Mouse (Mus musculus) thymus, adult 18-20 months (tissue): Measurements from ENCODE around the gene Ccnk.

Source experiments
- DNase-seq, 2 experiments: peaks; one replicate each; pipeline ENCODE4 v3.0.0; 2022; ENCODE audit warnings: mixed read lengths in 2 of 2

Ccnk gene

GRCm38 (mm10) chr12:108225781-108226180, 46.4 kb downstream of the Ccnk start:
- DNase-seq = no peak

- no peak for DNase-seq
These were observed 46.8 kb downstream of the Ccnk start for GRCm38 (mm10) chr12:108226216-108226615.

DNA sequence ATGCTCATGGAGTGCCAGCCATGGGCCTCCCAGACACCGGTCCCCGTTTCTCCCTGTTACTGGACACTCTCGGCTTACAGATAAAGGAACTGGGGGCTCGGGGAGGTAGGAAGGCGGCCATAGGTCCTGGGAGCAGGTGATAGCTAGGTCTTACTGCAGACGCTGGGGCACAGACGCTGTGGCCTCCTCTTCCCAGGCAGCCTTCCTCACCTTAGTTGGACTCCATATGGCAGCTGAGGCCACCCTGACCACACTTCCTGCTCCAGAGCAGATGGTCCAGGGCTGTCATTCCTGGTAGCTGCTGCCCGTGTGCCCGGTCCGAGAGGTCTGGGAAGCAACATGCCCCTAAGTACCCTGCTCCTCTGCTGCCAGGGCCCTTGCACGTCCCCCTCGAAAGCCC, 47.6 kb downstream of the Ccnk start:
- DNase-seq = no peak

DNA sequence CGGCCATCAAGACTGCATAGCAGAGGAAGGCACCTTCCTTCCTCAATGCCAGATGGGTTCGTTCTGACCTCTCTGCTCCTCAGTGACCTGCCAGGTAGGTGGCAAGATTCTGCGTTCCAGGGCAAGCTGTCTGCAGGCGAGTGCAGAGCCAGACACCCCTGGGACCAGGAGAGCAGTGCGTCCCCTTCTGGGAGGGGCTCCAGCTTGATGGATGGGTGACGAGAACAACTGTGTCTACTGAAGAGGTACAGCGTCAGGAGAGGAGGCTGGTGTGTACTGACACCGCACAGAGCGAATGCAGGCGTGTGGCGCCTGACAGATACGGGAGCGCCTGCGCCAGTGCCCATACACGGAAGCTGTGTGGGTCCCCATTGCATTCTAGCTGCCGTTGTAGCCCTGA, 48.1 kb downstream of the Ccnk start:
- no peak for DNase-seq

DNA sequence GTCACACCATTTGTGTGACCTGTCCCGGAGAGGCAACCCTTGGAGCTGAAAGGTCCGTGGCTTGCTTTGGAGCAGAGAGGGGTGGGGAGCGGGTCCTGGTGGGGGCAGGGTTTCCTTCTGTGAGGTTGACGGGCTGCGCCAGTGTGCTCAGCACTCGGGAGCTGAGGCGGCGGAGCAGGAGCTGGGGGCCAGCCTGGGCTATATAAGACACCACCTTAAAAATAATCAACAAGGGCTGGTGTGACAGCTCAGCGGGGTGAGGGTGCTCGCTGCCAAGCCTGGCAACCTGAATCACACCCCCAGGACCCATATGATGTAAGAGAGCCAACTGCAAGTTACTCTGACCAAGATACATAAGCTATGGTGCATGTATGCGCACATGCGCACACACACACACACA, 50.7 kb downstream of the Ccnk start:
- DNase-seq = no peak

GRCm38 (mm10) chr12:108230821-108231794, 51.7 kb downstream of the Ccnk start:
- no peak for DNase-seq

DNA sequence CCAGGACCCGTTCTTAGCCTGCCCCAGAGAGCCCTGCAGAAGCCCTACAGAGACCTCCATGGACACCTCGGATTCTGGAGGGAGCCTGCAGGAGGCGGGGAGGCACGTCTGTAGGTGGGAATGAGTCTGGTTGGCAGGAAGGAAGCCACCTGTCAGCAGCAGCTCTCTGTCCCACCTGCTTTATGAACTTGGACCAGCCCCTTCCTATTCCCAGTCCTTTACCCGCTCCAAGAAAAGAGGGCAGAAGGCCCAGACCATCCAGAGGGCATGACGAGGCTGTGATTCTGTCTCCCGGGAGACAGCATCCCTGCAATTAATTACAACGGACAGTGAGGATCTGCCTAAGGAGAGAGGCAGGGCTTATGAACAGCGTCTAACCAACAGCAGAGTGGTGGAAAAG, 52.5 kb downstream of the Ccnk start:
- no peak for DNase-seq

- no peak for DNase-seq
These were observed 54.4 kb downstream of the Ccnk start for GRCm38 (mm10) chr12:108233736-108234135.

- DNase-seq = no peak
These were observed 55.6 kb downstream of the Ccnk start for GRCm38 (mm10) chr12:108234832-108235602.

- DNase-seq = no peak
These were observed 56.7 kb downstream of the Ccnk start for GRCm38 (mm10) chr12:108235976-108236555.

DNA sequence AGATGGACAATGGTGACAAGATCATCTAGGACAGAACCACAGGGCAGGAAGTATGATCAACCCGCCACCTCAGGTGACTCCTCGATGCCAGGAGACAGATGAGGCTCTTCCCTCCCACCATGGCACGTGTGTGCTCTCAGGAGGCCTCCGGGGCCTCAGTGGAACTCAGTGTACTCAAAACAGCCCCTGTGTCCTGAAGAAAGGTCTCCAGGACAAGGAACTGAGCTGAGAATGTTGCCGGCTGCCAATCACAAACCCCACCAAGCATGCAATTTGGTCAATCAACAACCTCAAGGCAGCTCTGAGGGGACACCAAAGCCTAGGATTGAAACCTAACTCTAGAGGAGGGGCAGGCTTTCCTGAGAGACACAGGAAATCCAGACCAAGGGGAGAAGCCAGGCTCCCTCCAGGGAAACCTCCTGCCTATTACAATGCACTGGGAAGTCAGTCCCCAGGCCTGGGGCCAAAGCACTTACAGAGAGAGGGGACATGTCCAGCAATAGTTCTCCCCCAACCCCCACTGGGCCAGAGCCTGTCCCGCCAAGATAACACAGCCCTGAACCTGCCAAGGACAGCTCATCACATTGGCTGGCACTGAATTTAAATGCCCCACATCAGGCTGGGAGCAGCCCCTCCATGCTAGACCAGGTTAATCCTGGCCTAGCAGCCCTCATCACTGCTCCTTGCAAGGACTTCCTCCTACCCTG, 58.1 kb downstream of the Ccnk start:
- DNase-seq = no peak

- DNase-seq = no peak
These were observed 59.1 kb downstream of the Ccnk start for GRCm38 (mm10) chr12:108238395-108239035.

DNA sequence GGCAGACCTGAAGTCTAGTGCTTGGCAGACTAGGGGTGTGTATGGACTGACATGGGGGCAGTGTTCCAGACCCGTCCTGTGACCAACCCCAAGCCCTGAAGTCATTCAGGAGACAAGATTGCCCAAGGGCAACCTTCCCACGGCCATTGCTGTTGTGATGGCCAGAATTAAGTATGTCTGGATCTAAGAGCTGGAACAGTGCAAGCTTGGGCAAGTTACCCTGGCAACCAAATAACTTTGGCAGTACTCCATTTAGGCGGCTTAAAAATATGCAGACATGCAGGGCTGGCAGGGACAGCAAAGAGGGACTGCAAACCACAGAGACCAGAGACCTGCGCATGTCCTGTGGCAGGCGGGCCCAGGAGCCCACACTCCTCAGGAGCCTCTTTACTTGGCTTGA, 60.1 kb downstream of the Ccnk start:
- DNase-seq = no peak

DNA sequence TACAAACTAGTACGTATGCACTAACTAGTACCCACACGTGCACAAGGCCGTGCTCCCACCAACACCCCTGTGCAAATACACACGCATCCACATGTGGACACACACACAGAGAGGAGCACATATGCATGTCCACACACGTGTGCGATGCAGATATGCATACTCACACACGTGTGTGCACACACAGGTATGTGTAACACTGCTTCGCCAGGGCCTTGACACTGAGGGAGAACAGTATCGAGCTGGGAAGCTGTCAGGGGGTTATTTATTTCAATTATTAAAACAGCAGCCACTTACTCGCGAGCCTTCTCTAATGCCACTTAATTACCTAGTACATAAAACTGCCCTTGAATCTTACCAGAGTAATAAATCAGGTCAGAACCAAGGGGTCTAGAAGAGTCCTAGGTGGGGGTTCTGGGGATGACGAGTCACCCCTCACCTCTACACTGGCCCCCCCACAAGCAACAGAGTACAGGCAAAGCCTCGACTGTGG, 61.1 kb downstream of the Ccnk start:
- DNase-seq = no peak

DNA sequence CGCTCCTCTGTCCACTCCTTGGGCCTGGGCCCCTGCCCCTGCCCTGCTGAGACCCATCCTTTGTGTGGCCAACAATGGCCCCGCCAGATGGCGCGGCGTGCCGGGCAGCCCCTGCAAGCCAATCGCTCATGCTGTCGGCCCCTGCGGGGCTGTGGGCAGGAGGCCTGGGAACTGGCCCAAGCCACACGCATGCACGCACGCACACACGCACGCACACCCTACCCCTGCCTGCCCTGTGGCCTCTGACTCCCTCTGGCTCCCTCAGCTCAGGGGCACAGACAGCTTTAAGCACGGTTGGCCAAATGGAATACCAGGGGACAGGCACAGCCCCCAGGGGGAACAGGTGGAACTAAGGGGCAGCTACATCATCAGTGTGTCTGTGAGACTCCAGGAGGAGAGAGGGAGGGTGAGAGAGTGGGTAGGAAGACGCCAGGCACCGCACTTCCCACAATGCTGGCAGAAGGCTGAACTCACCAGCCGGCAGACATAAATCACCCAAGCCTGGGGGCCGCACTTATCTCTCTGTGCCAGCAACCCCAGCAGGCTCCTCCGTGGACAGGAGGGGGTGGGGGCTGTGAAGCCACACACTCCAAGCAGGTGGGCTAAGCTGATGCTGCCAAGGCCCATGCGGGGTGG, 61.7 kb downstream of the Ccnk start:
- no peak for DNase-seq

DNA sequence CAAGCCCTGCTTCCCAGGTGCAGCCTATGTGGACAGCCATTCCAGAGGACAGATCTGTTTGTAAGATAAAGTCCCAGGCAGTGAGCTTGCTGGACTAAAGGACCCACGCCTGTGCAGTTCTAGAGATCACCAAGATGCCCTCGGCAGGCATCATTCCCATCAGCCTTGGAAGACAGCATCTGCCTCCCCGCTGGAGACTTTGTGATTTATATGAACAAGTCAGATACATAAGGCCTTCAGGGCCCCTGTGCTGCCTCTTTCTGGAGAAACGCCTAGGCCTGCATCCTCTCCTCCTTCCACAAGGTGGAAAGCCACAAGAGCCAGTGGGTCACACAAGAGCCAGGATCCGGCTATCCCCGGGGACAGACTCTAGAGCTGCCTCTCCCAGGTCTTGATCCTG, 62.2 kb downstream of the Ccnk start:
- DNase-seq = no peak

GRCm38 (mm10) chr12:108242243-108242745, 62.9 kb downstream of the Ccnk start:
- DNase-seq = no peak

- no peak for DNase-seq
These were observed 65.4 kb downstream of the Ccnk start for GRCm38 (mm10) chr12:108244778-108245177.

GRCm38 (mm10) chr12:108245579-108245978, 66.2 kb downstream of the Ccnk start:
- no peak for DNase-seq

DNA sequence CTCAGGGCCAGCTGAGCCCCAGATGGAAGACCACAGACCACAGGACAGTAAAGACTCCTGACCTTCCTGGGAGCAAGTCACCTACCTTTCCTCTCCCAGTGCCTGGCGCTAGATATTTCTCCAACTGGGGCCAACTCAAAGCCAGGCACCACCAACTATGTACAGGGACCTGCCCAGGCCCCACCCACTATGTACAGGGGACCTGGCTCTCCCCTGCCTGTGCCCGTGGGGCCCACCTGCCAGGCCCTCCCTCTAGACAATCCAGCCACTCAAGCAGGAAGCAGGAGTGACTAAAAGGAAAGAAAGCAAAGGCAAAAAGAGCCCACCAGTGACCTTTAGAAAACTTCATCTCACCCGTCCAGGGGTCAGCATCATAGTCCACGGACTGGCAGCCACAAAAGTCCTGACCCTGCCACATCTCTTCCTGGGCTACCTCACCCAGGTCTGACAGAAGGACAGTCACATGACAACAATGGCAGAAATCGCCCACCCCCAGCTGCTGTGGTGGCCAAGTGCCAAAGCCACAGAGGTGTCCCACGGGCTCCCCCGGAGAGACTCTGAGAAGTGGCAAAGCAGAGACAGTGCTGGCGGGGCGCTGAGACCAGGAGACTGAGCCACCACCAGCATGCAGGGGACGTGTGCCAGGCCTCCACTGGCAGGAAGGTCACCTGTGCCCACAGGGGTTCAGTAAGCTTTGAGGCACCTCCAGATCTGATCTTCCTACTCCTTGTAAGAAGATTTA, 67.6 kb downstream of the Ccnk start:
- no peak for DNase-seq

GRCm38 (mm10) chr12:108249019-108249418, 69.6 kb downstream of the Ccnk start:
- DNase-seq = no peak
